Mouse (Mus musculus) adrenal gland, adult 2 months (tissue): ENCODE results near the gene Gm21885. TPM values are rescaled to one million over a fixed set of nuclear protein-coding genes. Genes with fewer than 3 reads are reported as not detected.
"Not testable (repeated sequence)": the region's sequence is repeated elsewhere in the genome, so short reads cannot be mapped to it uniquely, and the experiment has no call there.

Experiments
- DNase-seq: peaks from one replicate; pipeline ENCODE4 v3.0.0; 2021
- long read RNA-seq: library from polyadenylated mRNA; stranded (forward); transcript quantifications from one replicate; pipeline ENCODE4 v2.0.0, GENCODE M21; 2021
- polyA plus RNA-seq: library from polyadenylated mRNA; depleted of rRNA; stranded (reverse); fragments of >200 nt; gene quantifications from 2 replicates; pipeline ENCODE4 v1.2.3, GENCODE M21; 2012; rRNA removed
- total RNA-seq, 2 experiments: library from RNA; stranded (reverse); gene quantifications; 2 replicates each; pipeline ENCODE4 v1.2.3; 2021

Gm21885 gene
- not detected for total RNA-seq
- not detected in 2 replicates for polyA plus RNA-seq
- long read RNA-seq, result 0 reads

DNA sequence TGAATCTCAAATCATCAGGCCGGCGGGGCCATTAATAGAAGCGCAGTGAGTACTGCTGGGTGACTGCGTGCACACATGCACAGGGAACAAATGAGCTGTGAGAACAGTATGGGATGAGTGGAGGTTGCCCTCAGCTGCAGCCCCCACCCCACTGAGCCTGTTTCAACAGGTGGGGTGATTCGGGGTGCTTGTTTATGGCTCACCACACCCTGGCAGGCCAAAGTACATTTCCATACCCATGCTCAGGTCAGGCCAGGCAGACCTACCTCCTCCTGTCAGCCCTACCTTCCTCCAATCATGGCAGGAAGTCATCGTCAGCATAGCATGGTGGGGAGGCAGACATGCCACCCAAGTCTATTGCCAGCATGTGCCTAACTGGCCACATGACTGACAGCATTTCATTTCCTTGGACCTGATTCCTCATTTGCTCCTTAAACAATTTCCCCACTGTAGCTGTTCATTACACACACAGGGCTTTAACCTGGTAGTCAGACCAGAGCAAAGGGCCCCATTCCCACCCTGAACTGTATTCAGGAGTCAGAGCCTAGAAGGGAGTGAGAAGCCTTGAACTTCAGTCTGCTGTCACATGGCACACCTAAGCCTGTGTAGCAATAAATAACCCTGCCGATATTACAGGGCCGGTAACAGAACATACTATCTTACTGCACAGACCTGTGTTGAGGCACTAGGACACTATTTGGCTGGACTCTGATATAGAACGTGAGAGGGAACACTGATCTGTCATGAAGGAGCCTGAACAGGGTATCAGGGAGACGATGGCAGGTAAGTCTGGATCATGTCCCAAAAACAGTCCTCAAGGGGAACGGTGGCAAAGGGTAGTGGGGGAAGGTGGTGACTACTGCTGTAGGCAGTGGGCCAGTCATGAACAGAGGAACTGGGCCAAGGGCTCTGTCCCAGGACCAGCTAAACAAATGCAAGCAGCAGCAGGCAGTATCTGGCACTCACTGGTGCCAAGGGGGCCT is at the start of gene Gm21885:
Gene Gm21885 (plus strand): TSS at position 675 of the 983 bp plus-strand sequence.
- peak; percentile 57 for DNase-seq

DNA sequence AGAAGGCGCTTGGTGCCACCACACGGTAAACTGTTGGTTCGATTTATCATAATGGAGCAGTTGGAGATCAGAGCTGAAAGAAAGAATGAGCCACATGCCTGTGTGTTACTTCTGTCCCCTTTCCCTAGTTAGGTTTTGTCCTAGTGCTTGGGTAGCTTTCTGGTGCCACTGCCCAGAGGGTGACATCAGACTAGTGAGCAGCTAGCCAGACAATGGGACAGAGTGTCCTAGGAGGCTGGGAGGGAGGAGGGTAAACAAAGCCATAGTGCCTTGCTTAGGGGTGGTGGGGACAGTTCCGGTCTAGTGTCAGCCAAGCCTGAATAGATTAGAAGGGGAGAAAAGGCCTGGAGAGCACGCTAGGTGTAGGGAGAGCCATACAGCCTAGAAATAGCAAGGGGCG is 48.3 kb upstream of the Gm21885 start:
- no peak for DNase-seq

DNA sequence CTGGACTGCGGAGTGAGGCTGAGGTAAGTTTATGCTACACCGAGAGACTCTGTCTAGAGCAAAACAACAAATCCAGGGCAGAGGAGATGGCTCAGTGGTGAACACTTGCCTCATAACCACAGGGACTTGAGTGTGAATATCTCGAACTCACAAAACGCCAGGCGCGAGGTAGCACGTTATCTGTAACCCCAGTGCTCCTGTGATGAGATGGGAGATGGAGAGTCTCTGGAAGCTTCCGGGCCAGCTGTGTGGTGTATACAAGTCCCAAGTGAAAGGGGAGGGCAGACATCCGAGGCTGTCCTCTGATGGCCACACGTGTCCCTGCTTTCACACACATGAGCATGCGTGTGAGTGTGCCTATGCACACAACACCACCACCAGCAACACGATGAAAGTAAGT is 47.3 kb upstream of the Gm21885 start:
- no peak for DNase-seq

DNA sequence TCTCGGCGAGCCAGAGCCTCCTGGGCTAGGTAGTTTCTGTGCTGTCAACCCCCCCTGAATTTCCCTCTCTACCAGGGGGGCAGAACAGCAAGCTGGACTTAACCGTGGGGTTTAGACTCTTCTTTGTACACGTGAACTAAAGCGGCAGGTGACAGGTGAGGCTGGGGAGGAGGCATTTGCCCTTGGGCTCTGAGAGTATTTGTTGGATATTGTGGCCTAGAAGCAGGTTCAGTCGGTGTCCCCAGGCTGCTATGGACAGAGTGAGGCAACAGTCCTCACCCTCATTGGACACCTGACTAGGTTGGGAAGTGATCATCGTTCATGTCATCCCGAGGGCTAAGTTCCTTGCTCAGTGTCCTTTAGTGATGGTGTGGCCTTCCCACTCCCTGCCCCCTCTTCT is 46.8 kb upstream of the Gm21885 start:
- no peak for DNase-seq

DNA sequence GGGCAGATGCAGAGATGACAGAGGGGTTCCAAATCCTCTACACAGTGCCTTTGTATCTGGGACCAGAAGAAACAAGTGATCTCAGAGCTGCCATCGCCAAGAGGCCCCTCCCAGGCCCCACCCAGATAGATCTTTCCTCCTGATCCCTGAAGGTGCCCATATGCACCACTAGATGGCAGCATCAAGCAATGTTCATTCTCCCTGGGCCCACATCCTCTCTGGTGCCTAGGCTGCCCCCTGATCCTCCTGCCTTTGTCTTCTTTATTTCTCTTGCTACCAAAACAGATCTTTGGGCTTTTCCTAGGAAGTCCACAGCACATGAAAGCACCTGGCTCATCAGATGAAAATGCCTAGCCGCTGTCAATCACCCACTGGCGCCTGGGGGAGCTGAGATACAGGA is 45.6 kb upstream of the Gm21885 start:
- DNase-seq, result peak; percentile 74

DNA sequence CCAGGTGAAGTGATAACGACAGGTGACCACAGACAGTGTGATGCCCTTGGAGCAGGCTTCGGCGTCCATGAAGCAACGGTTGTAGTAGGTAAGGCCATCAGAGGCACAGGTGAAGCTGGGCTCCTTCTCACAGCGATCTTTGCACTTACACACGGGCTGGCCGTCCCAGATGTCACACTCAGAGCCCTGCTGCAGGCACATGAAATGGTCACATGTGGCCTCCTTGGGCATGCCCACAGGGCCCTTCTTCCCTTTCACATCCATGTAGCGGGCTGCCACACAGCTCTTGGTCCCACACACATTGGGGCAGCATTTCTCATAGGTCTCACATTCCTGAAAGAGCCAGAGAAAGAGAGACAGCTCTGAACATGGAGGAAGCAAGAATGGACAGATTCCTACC is 42.9 kb upstream of the Gm21885 start:
- DNase-seq, result no peak

DNA sequence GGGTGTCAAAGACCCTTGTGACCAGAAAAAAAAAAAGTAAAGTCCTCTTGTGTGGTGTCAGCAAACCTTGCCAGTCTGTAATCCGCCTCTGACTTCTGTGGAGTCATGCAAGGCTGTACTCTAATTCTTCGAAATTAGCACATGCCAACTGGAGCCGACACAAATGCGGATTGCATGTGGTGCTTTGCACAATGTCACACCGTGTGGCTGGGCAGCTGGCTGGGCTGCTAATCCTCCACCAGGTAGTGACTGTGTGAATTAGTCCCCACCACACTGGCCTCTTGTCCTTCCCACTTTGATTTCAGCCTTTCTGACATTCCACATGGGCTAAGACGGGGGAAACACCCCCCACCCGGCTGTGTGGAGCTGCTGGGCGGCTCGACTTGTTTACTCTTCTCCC is 42.0 kb upstream of the Gm21885 start:
- DNase-seq, result no peak

DNA sequence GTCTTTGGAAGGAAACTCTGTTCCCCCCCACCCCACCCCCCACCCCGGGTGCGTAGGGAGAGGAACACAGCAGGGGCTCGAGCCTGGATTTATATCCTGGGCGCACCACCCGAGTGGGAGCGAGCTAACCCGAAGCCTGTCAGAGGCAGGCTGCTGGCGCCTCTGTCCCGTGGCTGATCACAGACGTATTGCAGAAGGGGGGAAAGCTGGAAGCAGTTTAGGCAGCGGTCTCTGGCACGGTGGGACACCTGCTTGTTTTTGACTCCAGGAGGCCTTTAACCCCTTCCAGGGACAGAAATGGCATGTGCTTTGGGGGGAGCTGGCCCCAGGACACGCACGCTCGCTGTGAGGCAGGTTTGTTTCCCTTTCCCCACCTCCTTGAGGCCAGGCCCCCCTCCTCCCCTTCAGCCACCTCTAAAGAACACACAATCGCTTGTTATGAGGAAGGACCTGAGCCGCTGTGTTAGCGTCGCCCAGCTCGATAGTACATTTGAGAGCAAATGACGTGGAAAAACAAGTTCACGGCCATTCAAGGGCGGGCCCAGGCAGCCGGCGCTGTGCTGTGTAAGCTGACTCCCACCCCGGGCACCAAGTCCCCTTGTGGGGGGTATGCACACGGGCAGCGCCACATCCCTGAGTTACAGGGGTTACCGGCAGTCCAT is 38.8 kb upstream of the Gm21885 start:
- DNase-seq, result peak; percentile 52

DNA sequence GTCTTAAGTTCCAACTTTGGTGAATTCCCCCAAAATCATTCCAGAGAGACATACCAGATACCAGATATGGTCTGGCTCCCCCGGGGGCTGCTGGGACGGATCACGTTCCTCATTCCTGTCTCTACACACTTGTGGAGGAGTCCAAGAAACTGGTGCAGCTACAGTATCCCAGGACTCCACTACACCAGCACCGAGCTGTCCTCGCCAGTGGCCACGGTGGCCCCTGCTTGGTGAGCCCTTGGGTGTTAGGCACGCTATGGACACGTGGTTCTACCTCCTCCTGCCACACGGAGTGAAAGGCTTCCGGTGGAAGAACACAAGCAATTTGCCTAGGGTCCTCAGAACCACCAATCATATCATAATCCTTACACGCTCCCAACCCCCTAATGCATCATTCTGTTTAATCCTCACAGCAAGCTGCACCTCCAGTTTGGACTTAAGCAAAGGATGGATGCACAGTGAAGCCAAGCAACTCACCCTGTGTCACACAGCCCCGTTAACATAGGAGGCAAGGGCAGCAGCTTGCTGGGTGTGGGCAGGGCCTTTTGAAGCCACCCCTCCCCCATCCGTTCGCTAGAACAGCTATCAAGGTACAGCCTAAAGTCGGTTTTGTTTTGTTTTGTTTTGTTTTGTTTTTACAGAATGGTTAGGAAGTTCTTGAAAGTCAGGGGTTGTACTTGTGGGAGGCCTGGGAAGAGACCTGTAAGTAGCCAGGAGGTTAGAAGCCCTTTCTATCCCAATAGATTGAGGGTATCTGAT is 38.1 kb upstream of the Gm21885 start:
- DNase-seq, result no peak

DNA sequence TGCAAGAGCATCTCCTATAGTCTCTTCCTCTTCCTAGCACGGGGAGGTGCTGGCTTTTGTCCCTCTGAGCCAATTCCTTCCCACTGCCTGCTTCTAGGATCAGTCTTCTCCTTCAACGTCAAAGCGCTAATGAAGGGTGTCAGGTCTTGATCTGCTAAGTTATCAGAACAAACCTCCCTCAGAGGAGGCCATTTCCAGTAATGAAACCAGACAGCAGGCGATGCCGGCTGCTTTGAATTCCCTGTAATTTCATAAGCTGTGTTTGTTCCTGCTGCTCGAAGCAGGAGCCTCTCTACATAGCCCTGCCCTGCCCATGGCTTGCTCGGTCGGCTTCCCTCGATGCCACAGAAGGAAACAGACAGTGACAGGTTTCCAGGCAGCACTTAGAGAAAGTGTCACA is 37.3 kb upstream of the Gm21885 start:
- no peak for DNase-seq

DNA sequence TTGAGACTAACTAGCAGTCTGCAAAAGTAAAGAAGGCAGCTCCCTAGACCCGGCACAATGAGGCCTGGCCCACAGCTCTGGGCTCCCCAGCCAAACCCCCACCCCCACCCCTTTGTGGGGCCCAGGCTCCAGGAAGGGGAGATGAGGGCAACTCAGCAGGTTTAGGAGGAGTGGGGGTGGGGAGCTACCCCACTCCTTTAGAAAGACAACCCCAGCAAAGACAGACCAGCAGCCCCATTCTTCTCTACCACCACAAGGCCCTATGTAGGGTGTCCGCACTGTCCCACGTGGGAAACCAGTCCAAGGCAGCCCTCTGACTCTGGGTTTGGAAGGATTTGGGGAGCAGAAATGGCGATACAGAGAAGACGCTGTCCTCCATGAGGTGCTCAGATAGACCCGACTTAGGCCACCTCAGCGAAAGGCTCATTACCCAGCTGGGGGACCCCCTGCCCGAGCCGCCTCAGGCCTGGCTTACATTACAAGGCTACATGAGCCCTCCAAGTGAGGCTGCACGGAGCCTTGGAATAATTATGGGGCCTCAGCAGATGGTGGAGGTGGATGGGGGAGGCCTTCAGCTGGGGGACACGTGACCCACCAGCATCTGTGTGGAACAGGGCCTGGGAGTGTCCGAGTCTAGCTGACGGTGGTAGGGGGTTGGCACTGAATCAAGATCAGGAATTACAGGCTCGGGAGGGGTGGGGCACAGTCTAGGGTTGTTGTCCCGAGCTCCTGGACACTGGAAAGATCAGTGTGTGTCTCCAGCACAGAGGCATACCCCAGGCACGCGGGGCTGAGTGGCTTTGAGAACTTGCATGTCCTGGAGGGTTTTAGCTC is 35.5 kb upstream of the Gm21885 start, which contains the start of gene Wfikkn2:
Gene Wfikkn2 (minus strand): TSS at position 51 of the 834 bp plus-strand sequence.
- no peak for DNase-seq

DNA sequence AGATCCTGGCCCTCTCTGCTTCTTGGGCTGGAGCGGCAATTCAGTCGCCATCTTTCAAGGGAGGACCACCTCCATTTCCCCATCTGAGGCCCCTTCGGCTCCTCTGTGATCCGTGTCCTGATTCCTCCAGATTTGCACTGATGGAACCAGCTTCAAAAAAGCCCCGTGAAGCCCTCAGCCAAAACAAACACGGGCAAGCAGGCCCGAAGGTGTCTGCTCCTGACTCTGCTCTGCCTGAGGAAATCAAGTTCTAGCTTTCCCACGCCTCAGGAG is 34.9 kb upstream of the Gm21885 start:
- no peak for DNase-seq

DNA sequence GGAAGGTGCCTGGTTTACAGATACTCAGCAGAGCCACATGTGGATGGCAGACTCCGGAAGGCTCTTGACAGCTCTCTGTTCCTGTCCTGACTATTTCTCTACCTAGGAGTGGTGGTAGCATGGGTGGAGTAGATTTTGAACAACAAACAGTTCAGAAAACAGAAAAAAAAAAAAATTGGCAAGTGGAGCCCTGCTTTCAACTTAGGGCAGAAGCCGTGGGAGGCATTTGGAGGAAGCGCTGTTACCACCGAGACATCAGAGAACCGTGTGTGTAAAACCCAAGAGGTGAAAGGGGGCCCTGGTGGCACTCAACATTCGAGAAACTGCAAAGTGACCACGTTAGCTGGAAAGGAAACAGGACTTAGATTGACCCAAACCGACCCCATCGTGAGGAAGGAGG is 28.5 kb upstream of the Gm21885 start:
- DNase-seq, result no peak

DNA sequence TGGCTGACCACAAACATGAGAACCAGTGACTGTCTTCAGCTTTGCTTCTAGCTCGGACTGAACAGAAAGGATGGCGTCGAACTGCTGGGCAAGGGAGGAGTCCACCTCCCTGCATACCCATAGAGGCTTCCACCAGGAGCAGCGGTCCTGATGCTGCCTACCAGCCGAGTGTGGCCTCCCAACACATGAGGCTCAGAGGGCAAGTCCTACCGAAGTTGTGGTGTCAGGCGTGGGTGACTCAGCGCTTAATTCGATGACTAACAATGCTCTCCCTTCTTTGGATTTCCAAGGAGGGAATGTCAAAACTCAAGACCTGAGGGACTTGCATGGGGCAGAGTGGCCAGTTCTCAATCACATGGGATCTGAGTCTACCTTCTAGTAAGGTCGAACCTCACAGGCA is 28.0 kb upstream of the Gm21885 start:
- peak; percentile 51 for DNase-seq

DNA sequence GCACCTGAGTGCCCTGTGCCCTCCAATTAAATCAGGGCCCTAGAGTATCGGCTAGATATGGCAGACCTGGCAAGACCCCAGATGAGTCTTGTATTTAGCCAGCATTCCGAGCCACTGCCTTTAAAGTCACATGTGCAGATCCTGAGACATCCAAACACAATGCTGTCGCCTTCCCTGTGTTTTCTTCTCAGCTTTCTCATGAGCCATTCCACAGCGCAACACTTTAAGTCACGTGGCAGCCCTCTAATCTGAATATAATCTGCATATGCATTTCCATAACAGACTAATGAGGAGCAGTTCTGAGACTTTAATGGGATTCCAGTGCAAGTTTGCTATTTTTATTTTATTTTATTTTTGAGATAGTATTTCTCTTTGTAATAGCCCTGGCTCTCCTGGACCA is 25.9 kb upstream of the Gm21885 start:
- no peak for DNase-seq

DNA sequence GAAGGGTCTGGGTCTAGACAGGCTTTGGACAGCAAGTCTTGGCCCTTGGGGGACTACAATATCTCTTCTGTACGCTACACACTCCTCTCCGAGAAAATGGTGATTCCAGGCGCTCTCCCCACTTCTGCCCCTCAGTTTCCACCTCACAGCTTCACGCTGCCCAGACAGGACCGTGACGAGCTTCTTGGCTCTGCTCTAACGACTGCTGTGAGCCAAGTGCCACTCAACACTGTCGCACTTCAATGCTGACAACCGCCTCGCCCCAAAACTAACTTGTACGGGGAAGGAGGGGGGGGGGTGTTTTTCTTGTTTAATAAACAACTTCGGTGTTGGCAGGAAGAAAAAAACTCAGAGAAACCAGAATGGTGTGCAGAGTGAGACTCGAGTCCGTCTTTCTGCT is 23.7 kb upstream of the Gm21885 start:
- DNase-seq, result no peak

DNA sequence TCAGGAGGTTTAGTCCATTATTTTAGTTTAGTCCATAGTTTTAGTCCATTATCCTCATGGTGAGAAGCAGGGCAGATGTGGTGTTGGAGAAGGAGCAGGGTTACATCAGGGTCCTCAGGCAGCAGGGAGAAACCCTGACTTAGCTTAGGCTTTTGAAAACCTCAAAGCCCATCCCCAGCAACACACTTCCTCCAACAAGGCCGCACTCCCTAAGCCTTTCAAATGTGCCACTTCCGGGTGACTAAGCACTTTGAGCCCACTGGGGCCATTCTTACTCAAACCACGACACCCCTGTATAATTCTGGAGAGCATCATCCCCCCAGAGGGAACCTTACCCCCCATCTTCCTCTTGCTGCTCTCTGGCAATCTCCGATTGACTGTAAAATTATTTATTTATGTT is 21.9 kb upstream of the Gm21885 start:
- DNase-seq, result no peak

DNA sequence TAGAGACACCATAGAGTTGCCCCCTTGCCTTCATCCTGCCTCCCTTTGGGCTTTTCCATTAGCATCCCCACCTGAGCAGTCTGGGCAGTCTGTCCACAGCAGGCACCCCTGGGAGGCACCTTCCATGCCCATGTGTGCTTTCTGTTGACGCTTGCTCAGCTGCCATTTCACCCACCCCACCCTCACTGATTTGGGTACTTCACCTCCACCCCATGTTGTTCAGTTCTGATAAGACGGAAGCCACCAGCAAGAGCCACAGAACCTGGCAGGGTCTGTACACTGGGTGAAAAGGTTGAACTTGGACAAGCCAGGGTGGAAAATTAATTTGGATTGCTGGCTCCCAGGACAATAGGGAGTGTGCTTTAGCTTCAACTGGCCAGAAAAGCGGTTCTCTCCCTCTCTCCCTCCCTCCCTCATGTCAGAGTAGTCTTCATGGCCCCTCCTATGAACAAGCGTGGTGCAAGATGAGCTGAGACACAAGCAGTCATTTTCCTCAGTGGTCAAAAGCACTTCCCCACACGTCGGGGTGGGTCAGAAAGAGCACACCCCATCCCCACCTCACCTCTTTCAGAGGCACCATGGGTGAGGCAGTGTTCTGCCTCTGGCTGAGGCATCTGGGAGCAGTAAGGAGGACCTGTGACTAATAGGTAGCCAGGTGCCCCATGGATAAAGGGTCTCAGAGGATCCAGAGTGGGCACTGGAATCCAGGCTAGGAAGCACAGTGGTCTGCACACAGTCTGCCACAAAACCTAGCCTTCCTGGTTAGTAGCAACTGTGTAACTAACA is 19.9 kb upstream of the Gm21885 start:
- no peak for DNase-seq

DNA sequence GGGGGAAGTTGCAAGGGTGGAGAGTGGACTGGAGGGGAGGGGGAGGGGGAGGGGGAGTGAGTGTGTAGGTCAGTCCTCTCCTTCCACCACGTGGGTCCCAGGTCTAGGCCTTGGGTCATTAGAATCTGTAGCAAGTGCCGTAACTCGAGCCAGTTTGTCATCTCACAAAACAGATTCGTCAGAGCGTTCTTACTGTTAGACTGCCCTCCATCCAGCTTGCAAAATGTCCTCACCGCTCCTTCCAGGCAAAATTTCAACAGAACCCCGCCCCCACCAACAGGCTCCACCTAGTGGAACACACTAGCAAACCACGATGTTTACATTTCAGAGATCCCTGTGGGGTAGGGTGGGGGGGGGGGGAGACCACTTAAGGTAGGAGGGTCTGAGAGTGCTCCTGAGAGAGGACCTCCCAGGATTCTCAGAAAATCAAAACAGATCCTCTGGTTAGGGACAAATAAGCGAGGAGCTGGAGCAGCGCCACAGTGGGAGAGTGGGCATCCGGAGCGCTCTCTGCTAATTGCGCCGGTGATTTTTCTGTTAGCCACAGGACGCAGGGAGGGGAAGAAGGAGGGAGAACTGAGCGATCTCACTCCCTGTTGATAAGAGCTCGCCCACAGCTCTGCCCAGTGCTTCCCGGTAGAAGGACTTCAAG is 16.4 kb upstream of the Gm21885 start:
- DNase-seq, result peak; percentile 74

DNA sequence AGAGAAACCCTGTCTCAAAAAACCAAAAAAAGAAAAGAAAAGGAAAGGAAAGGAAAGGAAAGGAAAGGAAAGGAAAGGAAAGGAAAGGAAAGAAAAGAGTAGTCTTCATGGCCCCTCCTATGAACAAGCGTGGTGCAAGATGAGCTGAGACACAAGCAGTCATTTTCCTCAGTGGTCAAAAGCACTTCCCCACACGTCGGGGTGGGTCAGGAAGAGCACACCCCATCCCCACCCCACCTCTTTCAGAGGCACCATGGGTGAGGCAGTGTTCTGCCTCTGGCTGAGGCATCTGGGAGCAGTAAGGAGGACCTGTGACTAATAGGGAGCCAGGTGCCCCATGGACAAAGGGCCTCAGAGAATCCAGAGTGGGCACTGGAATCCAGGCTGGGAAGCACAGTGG is 15.5 kb upstream of the Gm21885 start:
- not testable (repeated sequence) for DNase-seq
